Mouse (Mus musculus) midbrain, postnatal 0 days (tissue): ENCODE measurements around the gene Gabpb1. TPM values are rescaled to one million over a fixed set of nuclear protein-coding genes. Genes with fewer than 3 reads are reported as not detected.

Experiments
- ATAC-seq: fragments of 200-750 bp; cut with Nextera tagmentation; 2 replicates; pipeline ENCODE4 v1.8.0; 2017; ENCODE audit warnings: moderate number of reproducible peaks, mild to moderate bottlenecking, moderate TSS enrichment, moderate library complexity; ENCODE audit not compliant: low FRiP score
- DNase-seq: peaks from one replicate; pipeline ENCODE4 v3.0.0-alpha.2; 2015; ENCODE audit warnings: low spot score
- H3K27ac ChIP-seq: fragments of 300-500 bp; sonication (generic); 2 replicates; pipeline ENCODE4 v1.5.1; 2014; ENCODE audit warnings: low read depth, mild to moderate bottlenecking, low read length, mixed read lengths
- H3K27me3 ChIP-seq: fragments of 300-500 bp; sonication (generic); 2 replicates; pipeline ENCODE4 v1.6.1; 2014; ENCODE audit warnings: low read length, control low read depth, mixed read lengths; ENCODE audit not compliant: insufficient read depth
- H3K36me3 ChIP-seq: fragments of 300-500 bp; sonication (generic); 2 replicates; pipeline ENCODE4 v1.6.1; 2014; ENCODE audit warnings: low read length, control low read depth, mixed read lengths; ENCODE audit not compliant: insufficient read depth
- H3K4me1 ChIP-seq: fragments of 300-500 bp; sonication (generic); 2 replicates; pipeline ENCODE4 v1.6.1; 2014; ENCODE audit warnings: mild to moderate bottlenecking, control low read depth, antibody characterized with exemption, low read length, mixed read lengths; ENCODE audit not compliant: insufficient read depth
- H3K4me2 ChIP-seq: fragments of 300-500 bp; sonication (generic); 2 replicates; pipeline ENCODE4 v1.6.1; 2014; ENCODE audit warnings: low read depth, mild to moderate bottlenecking, low read length, mixed read lengths; ENCODE audit not compliant: poor library complexity, severe bottlenecking
- H3K4me3 ChIP-seq: fragments of 300-500 bp; sonication (generic); 2 replicates; pipeline ENCODE4 v1.5.1; 2014; ENCODE audit warnings: low read depth, mild to moderate bottlenecking, low read length, moderate library complexity
- H3K9ac ChIP-seq: fragments of 300-500 bp; sonication (generic); replicated peaks from 2 replicates; pipeline ENCODE4 v1.6.1; 2014; ENCODE audit warnings: mild to moderate bottlenecking, low read length, moderate library complexity, mixed read lengths; ENCODE audit not compliant: poor library complexity, severe bottlenecking
- H3K9me3 ChIP-seq: fragments of 300-500 bp; sonication (generic); 2 replicates; pipeline ENCODE4 v1.6.1; 2016; ENCODE audit warnings: low read length, control low read depth
- CTCF ChIP-seq: IDR thresholded peaks from 2 replicates; pipeline ENCODE4 v1.5.1; 2016; ENCODE audit warnings: antibody characterized with exemption, mild to moderate bottlenecking
- WGBS: fragments of 180-500 bp; shearing (Covaris S2); extraction: QIAGEN DNeasy Blood & Tissue Kit; methylation state at CpG from one replicate; pipeline ENCODE4 v1.1.7; 2014; 5-methylcytosine and 5-hydroxymethylcytosine counted together
- polyA plus RNA-seq: library from polyadenylated mRNA; unstranded; fragments of >200 nt; fragmentation: Nextera tagmentation; extraction: Ambion mirVana; gene quantifications from 2 replicates; pipeline ENCODE4 v1.2.1, GENCODE M21; 2015
- total RNA-seq: library from RNA; depleted of rRNA; stranded (reverse); fragments of >200 nt; gene quantifications from 2 replicates; pipeline ENCODE4 v1.2.3, GENCODE M21; 2014

Gabpb1 gene
- total and polyA plus RNA-seq, 2 experiments from 2014 or later = 11.5 to 26.5 TPM

DNA sequence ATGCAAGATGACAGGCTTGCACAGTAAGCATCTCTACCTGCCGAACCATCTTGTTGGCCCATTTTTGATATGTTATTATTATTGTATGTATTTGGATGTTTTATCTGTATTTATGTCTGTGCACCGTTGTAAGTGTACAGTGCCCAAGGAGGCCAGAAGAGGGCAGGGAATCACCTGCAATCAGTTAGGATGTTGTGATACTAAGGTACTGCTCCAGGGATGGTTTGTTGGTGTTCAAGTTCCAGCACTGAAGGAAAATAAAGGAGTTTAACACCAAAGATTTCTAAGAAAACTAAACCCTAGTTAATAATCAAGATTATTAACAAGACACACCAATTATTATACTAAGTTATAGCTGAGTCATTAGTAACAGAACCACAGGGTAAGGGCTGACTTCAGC is 43.0 kb downstream of the Gabpb1 start:
- ATAC-seq (no peak), DNase-seq (no peak)
- Histone ChIP-seq H3K27ac (no peak overlapping the region), H3K36me3 (peaks cover 3% of the 10 kb centered on the region), H3K4me2 (no peak overlapping the region), H3K9ac (no peak overlapping the region), H3K4me1 (no peaks in the 10 kb centered on the region), H3K9me3 (no peaks in the 10 kb centered on the region), H3K27me3 (no peaks in the 10 kb centered on the region), H3K4me3 (no peak overlapping the region)
- TF ChIP-seq CTCF = no peak
- WGBS = 88% methylated on average over 2 of the region's 2 CpGs

DNA sequence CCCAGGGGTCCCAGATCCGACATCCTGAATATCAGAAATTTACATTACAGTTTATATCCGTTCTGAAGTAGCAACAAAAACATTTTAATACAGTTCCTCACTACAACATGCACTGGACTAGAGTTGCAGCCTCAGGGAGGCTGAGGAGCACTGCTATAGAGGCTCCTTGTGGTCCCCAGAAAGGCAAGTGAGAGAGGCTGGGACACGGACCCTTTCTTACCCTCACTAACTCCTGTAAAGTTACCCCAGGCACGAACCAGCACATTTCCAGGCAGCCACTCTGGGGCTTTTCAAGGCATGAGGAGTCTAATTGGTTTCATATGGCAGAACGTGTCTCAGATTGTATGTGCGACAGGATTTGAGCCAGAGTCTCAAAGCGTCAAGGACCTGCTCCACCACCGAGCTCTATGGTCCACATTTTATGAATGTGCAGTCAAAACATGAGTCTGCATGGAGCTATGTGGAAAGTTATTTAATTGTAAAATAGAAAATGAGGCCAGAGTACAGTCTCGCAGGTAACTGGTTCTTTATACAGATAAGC is 47.6 kb downstream of the Gabpb1 start:
- ATAC-seq = no peak
- no peak for DNase-seq
- Histone ChIP-seq H3K4me3 (no peak overlapping the region), H3K4me1 (no peaks in the 10 kb centered on the region), H3K27ac (no peak overlapping the region), H3K36me3 (no peaks in the 10 kb centered on the region; the same call in 1 of the 2 replicates), H3K4me2 (no peak overlapping the region), H3K9ac (no peak overlapping the region), H3K27me3 (no peaks in the 10 kb centered on the region), H3K9me3 (no peaks in the 10 kb centered on the region)
- 89% methylated on average over 9 of the region's 9 CpGs for WGBS
- no peak for TF ChIP-seq CTCF

GRCm38 (mm10) chr2:126623138-126623537 is 53.0 kb downstream of the Gabpb1 start:
- DNase-seq (peak; percentile 14), ATAC-seq (no peak)
- no peak overlapping the region for H3K9ac ChIP-seq
- no peaks in the 10 kb centered on the region for H3K4me1 ChIP-seq
- no peak overlapping the region for H3K4me3 ChIP-seq
- H3K36me3 ChIP-seq = no peaks in the 10 kb centered on the region
- no peaks in the 10 kb centered on the region for H3K27me3 ChIP-seq
- no peaks in the 10 kb centered on the region for H3K9me3 ChIP-seq
- H3K4me2 ChIP-seq = no peak overlapping the region
- H3K27ac ChIP-seq = no peak overlapping the region
- TF ChIP-seq CTCF = no peak

- WGBS = 84% methylated on average over 2 of the region's 2 CpGs
- no peak overlapping the region for H3K27ac ChIP-seq
- no peaks in the 10 kb centered on the region for H3K27me3 ChIP-seq
- no peak for DNase-seq
- H3K4me2 ChIP-seq = no peak overlapping the region
- no peaks in the 10 kb centered on the region for H3K4me1 ChIP-seq
- ATAC-seq = no peak
- H3K4me3 ChIP-seq = no peak overlapping the region
- no peak for TF ChIP-seq CTCF
- H3K9me3 ChIP-seq = no peaks in the 10 kb centered on the region
- no peak overlapping the region for H3K9ac ChIP-seq
- no peaks in the 10 kb centered on the region for H3K36me3 ChIP-seq
Measured at GRCm38 (mm10) chr2:126622455-126622854, 53.7 kb downstream of the Gabpb1 start.

DNA sequence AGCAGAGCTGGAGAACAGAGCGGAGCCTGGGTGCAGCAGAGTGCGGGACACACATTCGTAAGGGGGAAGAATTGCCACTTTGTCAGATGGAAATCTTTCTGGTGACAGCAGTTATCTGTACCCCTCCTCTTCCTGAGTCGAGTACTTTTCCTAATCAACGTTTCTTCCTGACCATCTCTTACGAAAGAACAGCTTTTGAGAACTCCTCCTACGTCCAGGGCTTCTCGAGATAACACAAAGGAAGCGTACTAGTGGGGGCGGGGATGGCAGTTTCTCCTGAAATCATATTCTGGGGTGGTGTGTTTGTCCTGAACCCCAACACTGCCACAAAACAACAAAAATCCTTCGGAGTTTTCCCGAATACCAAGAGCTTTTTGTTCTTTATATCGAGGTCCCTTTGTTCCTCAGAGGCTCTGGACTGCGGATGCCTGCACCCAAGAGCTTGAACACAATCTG is 56.9 kb downstream of the Gabpb1 start, which contains the start of gene Hdc:
Hdc (minus strand) TSS at position 51 of the 456 bp plus-strand sequence.
- ATAC-seq (no peak), DNase-seq (no peak)
- 73% methylated on average over 14 of the region's 14 CpGs for WGBS

GRCm38 (mm10) chr2:126618470-126619179 is 57.5 kb downstream of the Gabpb1 start:
- ATAC-seq (no peak), DNase-seq (no peak)
- no peak overlapping the region for H3K4me3 ChIP-seq
- no peak overlapping the region for H3K9ac ChIP-seq
- H3K4me1 ChIP-seq = no peaks in the 10 kb centered on the region
- no peaks in the 10 kb centered on the region for H3K36me3 ChIP-seq
- H3K9me3 ChIP-seq = no peaks in the 10 kb centered on the region
- no peaks in the 10 kb centered on the region for H3K27me3 ChIP-seq
- no peak overlapping the region for H3K27ac ChIP-seq
- 22% methylated on average over 8 of the region's 8 CpGs for WGBS
- no peak for TF ChIP-seq CTCF
- H3K4me2 ChIP-seq = no peak overlapping the region

More for the DNA sequence above, 56.9 kb downstream of the Gabpb1 start, which contains the start of gene Hdc:
- no peaks in the 10 kb centered on the region for H3K27me3 ChIP-seq
- H3K4me2 ChIP-seq = no peak within 1 kb of the TSS
- TF ChIP-seq CTCF = no peak
- no peak within 1 kb of the TSS for H3K27ac ChIP-seq
- no peaks in the 10 kb centered on the region for H3K9me3 ChIP-seq
- no peaks in the 10 kb centered on the region for H3K4me1 ChIP-seq
- H3K9ac ChIP-seq = no peak within 1 kb of the TSS
- no peaks in the 10 kb centered on the region for H3K36me3 ChIP-seq
- no peak within 1 kb of the TSS for H3K4me3 ChIP-seq
